Mouse (Mus musculus) cerebellum, adult 9-11 months (tissue): ENCODE data around the gene Itga2b.

Experiments
- DNase-seq: peaks from one replicate; pipeline ENCODE4 v3.0.0; 2022

Itga2b gene

GRCm38 (mm10) chr11:102455740-102456396, 14.1 kb downstream of the Itga2b start:
- DNase-seq: peak; percentile 79

GRCm38 (mm10) chr11:102453131-102453530, 16.8 kb downstream of the Itga2b start:
- peak; percentile 36 for DNase-seq

GRCm38 (mm10) chr11:102449043-102450008, 20.6 kb downstream of the Itga2b start:
- DNase-seq: peak; percentile 78

- peak; percentile 68 for DNase-seq
Observed at GRCm38 (mm10) chr11:102448327-102448726, 21.6 kb downstream of the Itga2b start.

GRCm38 (mm10) chr11:102447497-102447896, 22.4 kb downstream of the Itga2b start, which contains the start of gene Fam171a2:
Gene Fam171a2, minus strand, starts transcription at chr11:102447682.
- DNase-seq: peak; percentile 84

GRCm38 (mm10) chr11:102446581-102447461, 23.1 kb downstream of the Itga2b start:
- peak; percentile 84 for DNase-seq

- peak; percentile 80 for DNase-seq
Observed at GRCm38 (mm10) chr11:102445891-102446361, 24.0 kb downstream of the Itga2b start.

GRCm38 (mm10) chr11:102445264-102445890, 24.5 kb downstream of the Itga2b start:
- peak; percentile 67 for DNase-seq

- peak; percentile 14 for DNase-seq
Observed at GRCm38 (mm10) chr11:102444781-102445180, 25.1 kb downstream of the Itga2b start.

- no peak for DNase-seq
Observed at GRCm38 (mm10) chr11:102444321-102444720, 25.6 kb downstream of the Itga2b start.

- DNase-seq: peak; percentile 59
Observed at GRCm38 (mm10) chr11:102443740-102444139, 26.2 kb downstream of the Itga2b start.

- DNase-seq: no peak
Observed at GRCm38 (mm10) chr11:102442089-102442488, 27.8 kb downstream of the Itga2b start.

- no peak for DNase-seq
Observed at GRCm38 (mm10) chr11:102441434-102441833, 28.5 kb downstream of the Itga2b start.

GRCm38 (mm10) chr11:102440255-102440654, 29.7 kb downstream of the Itga2b start:
- DNase-seq: no peak

- peak; percentile 86 for DNase-seq
Observed at GRCm38 (mm10) chr11:102439093-102440082, 30.5 kb downstream of the Itga2b start.

GRCm38 (mm10) chr11:102438212-102439092, 31.5 kb downstream of the Itga2b start:
- peak; percentile 86 for DNase-seq

GRCm38 (mm10) chr11:102437120-102438061, 32.5 kb downstream of the Itga2b start:
- DNase-seq: peak; percentile 75

- no peak for DNase-seq
Observed at GRCm38 (mm10) chr11:102436471-102436790, 33.5 kb downstream of the Itga2b start.
